Mouse (Mus musculus) embryonic facial prominence, embryonic 12.5 days (tissue): Measurements from ENCODE around the gene Itgax. TPM values are rescaled to one million over a fixed set of nuclear protein-coding genes. Genes with fewer than 3 reads are reported as not detected.

Experiments used
- ATAC-seq: fragments of 200-750 bp; cut with Nextera tagmentation; 2 replicates; pipeline ENCODE4 v1.8.0; 2017; ENCODE audit not compliant: insufficient number of reproducible peaks, insufficient read depth, low FRiP score, low TSS enrichment
- H3K27ac ChIP-seq: fragments of 300-500 bp; sonication (generic); 2 replicates; pipeline ENCODE4 v1.5.1; 2016; ENCODE audit warnings: mild to moderate bottlenecking
- H3K27me3 ChIP-seq: fragments of 300-500 bp; sonication (generic); 2 replicates; pipeline ENCODE4 v1.6.1; 2016; ENCODE audit warnings: mild to moderate bottlenecking, moderate library complexity
- H3K36me3 ChIP-seq: fragments of 300-500 bp; sonication (generic); 2 replicates; pipeline ENCODE4 v1.6.1; 2016; ENCODE audit warnings: mild to moderate bottlenecking
- H3K4me1 ChIP-seq: fragments of 300-500 bp; sonication (generic); 2 replicates; pipeline ENCODE4 v1.6.1; 2016
- H3K4me2 ChIP-seq: fragments of 300-500 bp; sonication (generic); replicated peaks from 2 replicates; pipeline ENCODE4 v1.6.1; 2016; ENCODE audit warnings: mild to moderate bottlenecking, moderate library complexity
- H3K4me3 ChIP-seq: fragments of 300-500 bp; sonication (generic); 2 replicates; pipeline ENCODE4 v1.5.1; 2016; ENCODE audit warnings: mild to moderate bottlenecking
- H3K9ac ChIP-seq: fragments of 300-500 bp; sonication (generic); 2 replicates; pipeline ENCODE4 v1.6.1; 2016; ENCODE audit warnings: mild to moderate bottlenecking, moderate library complexity
- H3K9me3 ChIP-seq: fragments of 300-500 bp; sonication (generic); 2 replicates; pipeline ENCODE4 v1.6.1; 2016; ENCODE audit warnings: mild to moderate bottlenecking, moderate library complexity
- WGBS: fragments of 180-500 bp; shearing (Covaris S2); methylation state at CpG from one replicate; pipeline ENCODE4 v1.1.7; 2016; 5-methylcytosine and 5-hydroxymethylcytosine counted together
- polyA plus RNA-seq: library from polyadenylated mRNA; unstranded; fragments of >200 nt; fragmentation: Nextera tagmentation; extraction: Ambion mirVana; gene quantifications from 2 replicates; pipeline ENCODE4 v1.2.1, GENCODE M21; 2016

Gene Itgax
- polyA plus RNA-seq, result not detected in 2 replicates

DNA sequence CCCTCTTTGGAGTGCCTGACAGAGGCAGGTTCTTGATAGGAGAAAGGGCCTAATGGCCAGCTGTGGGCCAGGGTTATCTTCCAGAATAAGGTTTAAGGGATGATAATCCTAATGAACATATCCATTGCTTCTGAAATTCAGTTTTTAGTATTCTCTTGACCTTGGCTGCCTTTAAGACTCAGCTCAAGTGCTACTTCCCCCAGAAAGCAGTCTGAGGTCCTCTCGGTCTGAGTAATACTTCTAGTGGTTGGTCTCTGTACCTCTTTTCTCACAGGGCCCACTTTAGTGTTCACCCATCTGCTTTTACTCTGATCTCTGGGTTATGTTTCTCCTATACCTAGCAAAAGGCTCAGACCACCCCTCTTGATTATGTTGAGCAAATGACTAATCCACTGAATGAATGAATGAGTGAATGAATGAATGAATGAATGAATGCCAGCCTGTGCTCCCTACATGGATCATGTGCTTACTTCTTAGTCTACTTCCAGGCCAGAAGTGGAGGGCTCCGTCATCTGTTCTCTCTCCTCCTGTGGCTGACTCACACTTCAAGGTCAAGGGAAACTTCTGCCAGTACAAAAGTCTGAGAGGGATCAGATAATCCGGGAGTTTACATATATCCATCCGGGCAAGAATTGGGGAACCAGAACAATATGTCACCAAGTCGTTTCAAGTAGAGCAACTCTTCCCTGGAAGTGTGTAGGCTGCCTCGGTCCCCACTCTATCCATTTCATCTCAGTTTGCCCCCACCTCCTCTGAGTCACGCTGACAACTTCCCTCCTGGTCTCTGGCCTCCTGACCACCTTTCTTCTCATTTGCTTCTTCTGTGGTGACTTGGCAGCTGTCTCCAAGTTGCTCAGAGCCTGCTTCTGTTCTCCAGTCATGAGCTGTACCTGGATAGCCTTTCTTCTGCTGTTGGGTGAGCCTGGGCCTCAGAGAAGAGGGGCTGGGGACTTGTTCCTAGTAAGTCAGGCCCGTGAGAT, at the start of gene Itgax:
Gene Itgax, plus strand, starts transcription at position 807 of the 980 bp plus-strand sequence.
- Histone ChIP-seq H3K4me1 (no peaks in the 10 kb centered on the region), H3K36me3 (no peaks in the 10 kb centered on the region)
- WGBS, result 82% methylated on average over 8 of the region's 8 CpGs

DNA sequence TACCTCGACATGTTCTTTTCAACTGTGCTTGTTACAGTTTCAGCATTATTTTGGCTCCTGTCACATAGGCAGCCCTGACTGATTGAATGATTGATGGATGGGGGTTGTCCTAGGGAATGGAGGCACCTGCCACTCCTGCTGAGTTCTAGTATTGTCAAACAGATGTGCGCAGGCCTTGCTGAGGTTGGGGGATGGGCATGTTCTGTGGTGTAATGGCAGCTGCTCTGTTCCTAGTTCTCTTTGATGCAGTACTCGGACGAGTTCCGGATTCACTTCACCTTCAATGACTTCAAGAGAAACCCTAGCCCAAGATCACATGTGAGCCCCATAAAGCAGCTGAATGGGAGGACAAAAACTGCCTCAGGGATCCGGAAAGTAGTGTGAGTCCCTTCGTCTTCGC, 49.3 kb upstream of the Itgax start:
- 76% methylated on average over 8 of the region's 8 CpGs for WGBS
- Histone ChIP-seq H3K4me1 (no peaks in the 10 kb centered on the region), H3K9me3 (no peaks in the 10 kb centered on the region), H3K4me3 (no peak overlapping the region), H3K36me3 (no peaks in the 10 kb centered on the region), H3K4me2 (no peak overlapping the region), H3K27me3 (no peaks in the 10 kb centered on the region), H3K27ac (no peak overlapping the region), H3K9ac (no peak overlapping the region)
- no peak for ATAC-seq

More for the DNA sequence above, at the start of gene Itgax:
- no peak within 1 kb of the TSS for H3K4me3 ChIP-seq
- no peak within 1 kb of the TSS for H3K9ac ChIP-seq
- no peak within 1 kb of the TSS for H3K4me2 ChIP-seq
- H3K27ac ChIP-seq, result no peak within 1 kb of the TSS
- ATAC-seq, result no peak
- H3K27me3 ChIP-seq, result no peaks in the 10 kb centered on the region
- no peaks in the 10 kb centered on the region for H3K9me3 ChIP-seq

GRCm38 (mm10) chr7:128089141-128089540, 40.2 kb upstream of the Itgax start:
- WGBS, result 85% methylated on average over 7 of the region's 7 CpGs
- no peak overlapping the region for H3K4me3 ChIP-seq
- ATAC-seq, result no peak
- H3K36me3 ChIP-seq, result no peaks in the 10 kb centered on the region
- H3K9me3 ChIP-seq, result no peaks in the 10 kb centered on the region
- no peak overlapping the region for H3K27ac ChIP-seq
- no peak overlapping the region for H3K9ac ChIP-seq
- H3K4me1 ChIP-seq, result no peaks in the 10 kb centered on the region
- no peaks in the 10 kb centered on the region for H3K27me3 ChIP-seq
- H3K4me2 ChIP-seq, result no peak overlapping the region

DNA sequence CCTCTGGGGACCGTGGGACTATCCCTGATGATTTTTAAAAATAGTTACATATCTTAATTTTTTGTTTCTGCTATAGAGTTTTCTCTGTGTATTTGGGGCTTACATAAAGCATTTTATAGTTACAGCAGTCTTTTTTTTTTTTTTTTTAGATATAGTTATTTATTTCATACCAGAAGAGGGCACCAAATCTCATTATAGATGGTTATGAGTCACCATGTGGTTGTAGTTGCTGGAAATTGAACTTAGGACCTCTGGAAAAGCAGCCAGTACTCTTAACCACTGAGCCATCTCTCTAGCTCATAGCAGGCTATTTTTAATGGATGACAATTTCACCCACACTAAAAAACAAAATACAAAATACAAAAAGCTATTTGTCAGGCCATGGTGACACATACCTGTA, 31.2 kb upstream of the Itgax start:
- Histone ChIP-seq H3K27me3 (no peaks in the 10 kb centered on the region), H3K4me1 (no peaks in the 10 kb centered on the region), H3K27ac (no peak overlapping the region), H3K9me3 (no peaks in the 10 kb centered on the region), H3K36me3 (no peaks in the 10 kb centered on the region), H3K9ac (no peak overlapping the region), H3K4me3 (no peak overlapping the region), H3K4me2 (no peak overlapping the region)
- WGBS, result 70% methylated on average over 1 of the region's 1 CpGs
- ATAC-seq, result no peak

DNA sequence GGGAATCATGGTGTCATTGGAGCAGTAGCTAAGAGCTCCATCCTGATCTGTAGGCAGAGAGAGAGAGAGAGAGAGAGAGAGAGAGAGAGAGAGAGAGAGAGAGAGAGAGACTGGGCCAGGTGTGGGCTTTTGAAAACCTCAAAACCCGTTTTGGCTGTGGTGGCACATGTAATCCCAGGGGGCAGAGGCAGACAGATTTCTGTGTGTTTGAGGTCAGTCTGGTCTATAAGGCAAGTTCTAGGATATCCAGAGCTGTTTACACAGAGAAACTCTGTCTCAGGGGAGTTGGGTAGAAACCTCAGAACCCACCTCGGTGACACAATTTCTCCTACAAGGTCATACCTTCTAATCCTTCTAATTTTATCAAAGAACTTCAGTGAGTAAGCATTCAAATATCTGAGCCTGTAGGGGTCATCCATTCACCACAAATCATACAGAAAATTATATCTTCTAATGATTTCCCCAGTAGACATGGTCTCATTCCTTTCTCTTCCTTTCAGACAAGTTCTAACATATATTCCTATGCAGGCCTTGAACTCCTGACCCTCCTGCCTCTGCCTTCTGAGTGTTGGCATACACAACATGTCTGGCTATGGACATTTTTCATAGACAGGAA, 28.5 kb upstream of the Itgax start:
- H3K9me3 ChIP-seq, result no peaks in the 10 kb centered on the region
- H3K27me3 ChIP-seq, result no peaks in the 10 kb centered on the region
- no peaks in the 10 kb centered on the region for H3K36me3 ChIP-seq
- no peak for ATAC-seq
- H3K4me1 ChIP-seq, result no peaks in the 10 kb centered on the region
- WGBS, result 74% methylated on average over 2 of the region's 2 CpGs
- H3K27ac ChIP-seq, result no peak overlapping the region
- H3K4me2 ChIP-seq, result no peak overlapping the region
- no peak overlapping the region for H3K9ac ChIP-seq
- H3K4me3 ChIP-seq, result no peak overlapping the region

DNA sequence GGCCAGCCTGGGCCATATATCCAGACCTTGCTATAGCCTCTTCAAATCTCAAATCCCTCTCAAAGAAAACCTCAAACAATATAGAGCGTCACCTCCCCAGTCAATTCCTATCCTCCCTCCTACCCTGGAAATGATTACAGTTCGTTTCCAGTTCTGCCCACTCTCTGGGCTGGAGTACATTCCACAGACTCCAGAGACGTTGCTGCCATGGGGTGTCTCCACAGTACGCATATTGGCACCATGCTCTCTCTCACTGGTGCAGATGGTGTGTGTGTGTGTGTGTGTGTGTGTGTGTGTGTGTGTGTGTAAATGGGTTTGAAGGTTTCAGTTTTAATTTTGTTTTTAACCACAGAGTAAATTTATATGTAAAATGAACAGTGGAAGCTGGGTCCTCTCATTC, 24.1 kb upstream of the Itgax start:
- no peak overlapping the region for H3K4me2 ChIP-seq
- no peaks in the 10 kb centered on the region for H3K27me3 ChIP-seq
- H3K9ac ChIP-seq, result no peak overlapping the region
- H3K27ac ChIP-seq, result no peak overlapping the region
- H3K36me3 ChIP-seq, result no peaks in the 10 kb centered on the region
- WGBS, result 47% methylated on average over 4 of the region's 4 CpGs
- no peak overlapping the region for H3K4me3 ChIP-seq
- H3K9me3 ChIP-seq, result no peaks in the 10 kb centered on the region
- no peaks in the 10 kb centered on the region for H3K4me1 ChIP-seq
- ATAC-seq, result no peak

- Histone ChIP-seq H3K4me2 (no peak overlapping the region), H3K36me3 (no peaks in the 10 kb centered on the region), H3K27me3 (no peaks in the 10 kb centered on the region), H3K9me3 (no peaks in the 10 kb centered on the region), H3K4me1 (no peaks in the 10 kb centered on the region), H3K9ac (no peak overlapping the region), H3K27ac (no peak overlapping the region), H3K4me3 (no peak overlapping the region)
- ATAC-seq, result no peak
- 85% methylated on average over 7 of the region's 7 CpGs for WGBS
Measured at GRCm38 (mm10) chr7:128107462-128107861, 21.9 kb upstream of the Itgax start.

DNA sequence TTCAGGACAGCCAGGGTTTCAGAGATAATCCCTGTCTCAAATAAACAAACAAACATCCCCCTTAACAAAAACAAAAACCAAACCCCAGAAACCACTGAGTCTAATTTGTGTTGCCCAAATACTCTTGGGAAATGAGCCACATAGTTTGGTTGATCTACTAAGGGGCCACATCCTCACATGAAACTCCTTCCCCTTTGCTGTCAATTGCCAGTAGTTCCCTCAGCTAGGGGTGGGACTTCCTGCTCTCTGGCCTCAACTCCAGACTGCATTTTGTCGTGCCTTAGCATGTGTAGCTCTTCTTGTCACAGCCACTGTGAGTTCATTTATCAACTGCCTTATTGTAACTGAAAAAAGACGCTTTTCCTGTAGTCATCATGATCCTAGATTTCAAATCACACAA, 19.0 kb upstream of the Itgax start:
- Histone ChIP-seq H3K27ac (no peak overlapping the region), H3K36me3 (no peaks in the 10 kb centered on the region), H3K27me3 (no peaks in the 10 kb centered on the region), H3K4me2 (no peak overlapping the region), H3K4me1 (no peaks in the 10 kb centered on the region), H3K4me3 (no peak overlapping the region), H3K9ac (no peak overlapping the region), H3K9me3 (no peaks in the 10 kb centered on the region)
- no peak for ATAC-seq
- 72% methylated on average over 2 of the region's 2 CpGs for WGBS

DNA sequence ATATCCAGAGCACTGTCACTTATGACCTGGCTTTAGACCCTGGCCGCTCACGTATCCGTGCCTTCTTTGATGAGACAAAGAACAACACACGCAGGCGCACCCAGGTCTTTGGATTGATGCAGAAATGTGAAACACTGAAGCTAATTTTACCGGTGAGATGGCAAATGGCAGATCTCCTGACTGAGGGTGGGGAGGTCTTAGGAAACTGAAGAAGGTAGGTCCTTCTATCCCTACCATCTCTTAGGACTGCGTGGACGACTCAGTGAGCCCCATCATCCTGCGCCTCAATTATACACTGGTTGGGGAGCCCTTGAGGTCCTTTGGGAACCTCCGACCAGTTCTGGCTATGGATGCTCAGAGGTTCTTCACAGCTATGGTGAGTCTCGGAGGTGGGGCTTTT, 17.2 kb upstream of the Itgax start:
- Histone ChIP-seq H3K36me3 (no peaks in the 10 kb centered on the region), H3K4me3 (no peak overlapping the region), H3K27ac (no peak overlapping the region), H3K27me3 (no peaks in the 10 kb centered on the region), H3K9ac (no peak overlapping the region), H3K4me2 (no peak overlapping the region), H3K4me1 (no peaks in the 10 kb centered on the region), H3K9me3 (no peaks in the 10 kb centered on the region)
- no peak for ATAC-seq
- 89% methylated on average over 11 of the region's 11 CpGs for WGBS

- no peak overlapping the region for H3K4me3 ChIP-seq
- H3K9ac ChIP-seq, result no peak overlapping the region
- no peak overlapping the region for H3K27ac ChIP-seq
- no peaks in the 10 kb centered on the region for H3K27me3 ChIP-seq
- H3K36me3 ChIP-seq, result no peaks in the 10 kb centered on the region
- H3K9me3 ChIP-seq, result no peaks in the 10 kb centered on the region
- 93% methylated on average over 11 of the region's 11 CpGs for WGBS
- no peak overlapping the region for H3K4me2 ChIP-seq
- no peak for ATAC-seq
- no peaks in the 10 kb centered on the region for H3K4me1 ChIP-seq
Measured at GRCm38 (mm10) chr7:128114371-128115105, 14.8 kb upstream of the Itgax start.

DNA sequence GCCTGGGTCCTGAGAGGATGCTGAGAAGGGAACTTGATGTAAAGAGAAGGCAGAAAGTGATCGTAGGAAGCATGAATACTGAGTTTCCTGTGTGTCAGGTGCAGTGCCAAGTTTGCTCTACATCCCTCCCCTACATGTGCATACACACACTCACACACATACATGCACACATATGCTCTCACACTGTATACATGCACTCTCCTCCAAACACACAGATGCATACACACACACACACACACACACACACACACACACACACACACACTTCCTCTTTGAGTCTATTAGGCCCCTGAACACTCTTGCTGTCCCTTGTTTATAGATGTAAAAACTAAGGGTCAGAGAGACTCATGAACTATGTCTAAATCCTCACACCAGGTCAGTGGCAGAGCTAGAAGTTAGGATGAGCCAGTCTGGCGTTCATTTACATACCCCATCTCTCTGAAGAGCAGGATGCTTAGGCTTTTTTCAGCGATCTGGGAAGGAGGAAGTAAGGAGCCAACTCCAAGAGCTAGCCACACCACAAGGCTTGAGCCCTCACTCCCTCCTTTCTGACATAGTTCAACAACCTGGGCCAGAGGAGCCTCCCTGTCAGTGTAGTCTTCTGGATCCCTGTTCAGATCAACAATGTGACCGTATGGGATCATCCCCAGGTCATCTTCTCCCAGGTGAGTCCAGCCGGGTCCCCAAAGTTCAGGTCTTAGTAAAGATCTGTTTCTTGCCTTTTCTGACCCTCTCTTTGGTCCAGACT, 14.0 kb upstream of the Itgax start:
- no peaks in the 10 kb centered on the region for H3K27me3 ChIP-seq
- no peak overlapping the region for H3K27ac ChIP-seq
- 68% methylated on average over 5 of the region's 5 CpGs for WGBS
- no peak for ATAC-seq
- no peak overlapping the region for H3K4me3 ChIP-seq
- H3K9me3 ChIP-seq, result no peaks in the 10 kb centered on the region
- H3K4me2 ChIP-seq, result no peak overlapping the region
- H3K36me3 ChIP-seq, result no peaks in the 10 kb centered on the region
- H3K9ac ChIP-seq, result no peak overlapping the region
- H3K4me1 ChIP-seq, result no peaks in the 10 kb centered on the region
